Mouse (Mus musculus) midbrain, embryonic 14.5 days (tissue): Measurements from ENCODE around the gene Gas2l1. TPM values are rescaled to one million over a fixed set of nuclear protein-coding genes. Genes with fewer than 3 reads are reported as not detected.
"Not testable (repeated sequence)": the region's sequence is repeated elsewhere in the genome, so short reads cannot be mapped to it uniquely, and the experiment has no call there.

Experiments used
- ATAC-seq: fragments of 200-750 bp; cut with Nextera tagmentation; 2 replicates; pipeline ENCODE4 v1.8.0; 2017; ENCODE audit warnings: moderate number of reproducible peaks, moderate library complexity; ENCODE audit not compliant: low FRiP score, low TSS enrichment
- DNase-seq: peaks from one replicate; pipeline ENCODE4 v3.0.0-alpha.2; 2015
- H3K27ac ChIP-seq: fragments of 300-500 bp; sonication (generic); replicated peaks from 2 replicates; pipeline ENCODE4 v1.5.1; 2014; ENCODE audit warnings: mild to moderate bottlenecking, low read depth, low read length, moderate library complexity
- H3K27me3 ChIP-seq: fragments of 300-500 bp; sonication (generic); 2 replicates; pipeline ENCODE4 v1.6.1; 2014; ENCODE audit warnings: low read length, control low read depth, mixed read lengths; ENCODE audit not compliant: control insufficient read depth, insufficient read depth
- H3K36me3 ChIP-seq: fragments of 300-500 bp; sonication (generic); 2 replicates; pipeline ENCODE4 v1.6.1; 2014; ENCODE audit warnings: low read length, control low read depth; ENCODE audit not compliant: control insufficient read depth, insufficient read depth
- H3K4me1 ChIP-seq: fragments of 300-500 bp; sonication (generic); 2 replicates; pipeline ENCODE4 v1.6.1; 2014; ENCODE audit warnings: mild to moderate bottlenecking, antibody characterized with exemption, low read length, control low read depth; ENCODE audit not compliant: control insufficient read depth, insufficient read depth
- H3K4me2 ChIP-seq: fragments of 300-500 bp; sonication (generic); 2 replicates; pipeline ENCODE4 v1.6.1; 2014; ENCODE audit warnings: mild to moderate bottlenecking, low read length, moderate library complexity
- H3K4me3 ChIP-seq: fragments of 300-500 bp; sonication (generic); replicated peaks from 2 replicates; pipeline ENCODE4 v1.5.1; 2014; ENCODE audit warnings: low read depth, low read length
- H3K9ac ChIP-seq: fragments of 300-500 bp; sonication (generic); replicated peaks from 2 replicates; pipeline ENCODE4 v1.6.1; 2014; ENCODE audit warnings: mild to moderate bottlenecking, low read length, moderate library complexity
- H3K9me3 ChIP-seq: fragments of 300-500 bp; sonication (generic); 2 replicates; pipeline ENCODE4 v1.6.1; 2016; ENCODE audit warnings: low read length, control low read depth, mixed read lengths; ENCODE audit not compliant: control insufficient read depth
- WGBS: fragments of 180-500 bp; shearing (Covaris S2); extraction: QIAGEN DNeasy Blood & Tissue Kit; methylation state at CpG from one replicate; pipeline ENCODE4 v1.1.7; 2014; 5-methylcytosine and 5-hydroxymethylcytosine counted together
- polyA plus RNA-seq: library from polyadenylated mRNA; unstranded; fragments of >200 nt; fragmentation: Nextera tagmentation; extraction: Ambion mirVana; gene quantifications from 2 replicates; pipeline ENCODE4 v1.2.1, GENCODE M21; 2014

The Gas2l1 gene
- polyA plus RNA-seq, 1 experiment from 2014 or later, result 22.1 TPM

GRCm38 (mm10) chr11:5099576-5100183 lies 34.6 kb upstream of the Gas2l1 start:
- ATAC-seq, result peak; percentile 70
- peaks cover 34% of the 10 kb centered on the region for H3K4me1 ChIP-seq
- 0% methylated on average over 31 of the region's 31 CpGs for WGBS
- peak overlapping the region; percentile 94 for H3K9ac ChIP-seq
- peak; percentile 88 for DNase-seq
- peak overlapping the region; percentile 99 for H3K27ac ChIP-seq
- peak overlapping the region; percentile 90 for H3K4me2 ChIP-seq
- no peaks in the 10 kb centered on the region for H3K27me3 ChIP-seq
- peak overlapping the region; percentile 100 for H3K4me3 ChIP-seq
- no peaks in the 10 kb centered on the region for H3K9me3 ChIP-seq
- H3K36me3 ChIP-seq, result peaks cover 16% of the 10 kb centered on the region

- DNase-seq, result peak; percentile 98
These were observed 33.8 kb upstream of the Gas2l1 start, which contains the start of the genes Rhbdd3 and Ewsr1 for GRCm38 (mm10) chr11:5098736-5099542. Rhbdd3 (plus strand) TSS chr11:5098926. Ewsr1 (minus strand) TSS chr11:5099266.

GRCm38 (mm10) chr11:5098035-5098735 lies 33.1 kb upstream of the Gas2l1 start:
- Histone ChIP-seq H3K27ac (peak overlapping the region; percentile 99), H3K36me3 (0 out of 2 replicates have a peak, but pooled peaks cover 3% of the 10 kb centered on the region), H3K4me2 (peak overlapping the region; percentile 91), H3K9ac (peak overlapping the region; percentile 94), H3K27me3 (no peaks in the 10 kb centered on the region), H3K4me1 (peaks cover 39% of the 10 kb centered on the region), H3K9me3 (no peaks in the 10 kb centered on the region), H3K4me3 (peak overlapping the region; percentile 100)
- ATAC-seq (no peak), DNase-seq (peak; percentile 54)
- under 1% methylated on average over 44 of the region's 44 CpGs for WGBS

More at GRCm38 (mm10) chr11:5098736-5099542, 33.8 kb upstream of the Gas2l1 start, which contains the start of the genes Rhbdd3 and Ewsr1:
- peaks cover 39% of the 10 kb centered on the region for H3K4me1 ChIP-seq
- no peaks in the 10 kb centered on the region for H3K9me3 ChIP-seq
- ATAC-seq, result peak; percentile 92
- H3K4me3 ChIP-seq, result peak within 1 kb of the TSS; percentile 100
- peaks cover 9% of the 10 kb centered on the region for H3K36me3 ChIP-seq
- no peaks in the 10 kb centered on the region for H3K27me3 ChIP-seq
- WGBS, result under 1% methylated on average over 88 of the region's 92 CpGs
- peak within 1 kb of the TSS; percentile 94 for H3K9ac ChIP-seq
- H3K27ac ChIP-seq, result peak within 1 kb of the TSS; percentile 99
- H3K4me2 ChIP-seq, result peak within 1 kb of the TSS; percentile 91

GRCm38 (mm10) chr11:5096480-5097020 lies 31.4 kb upstream of the Gas2l1 start:
- ATAC-seq (no peak), DNase-seq (no peak)
- H3K9me3 ChIP-seq, result no peaks in the 10 kb centered on the region
- H3K4me3 ChIP-seq, result peak overlapping the region; percentile 100
- peaks cover 14% of the 10 kb centered on the region for H3K36me3 ChIP-seq
- H3K27ac ChIP-seq, result no peak overlapping the region
- H3K4me2 ChIP-seq, result peak overlapping the region; percentile 91
- 74% methylated on average over 8 of the region's 8 CpGs for WGBS
- no peak overlapping the region for H3K9ac ChIP-seq
- peaks cover 39% of the 10 kb centered on the region for H3K4me1 ChIP-seq
- H3K27me3 ChIP-seq, result no peaks in the 10 kb centered on the region

GRCm38 (mm10) chr11:5095877-5096276 lies 30.8 kb upstream of the Gas2l1 start:
- Histone ChIP-seq H3K27ac (no peak overlapping the region), H3K36me3 (peaks cover 20% of the 10 kb centered on the region), H3K4me3 (no peak overlapping the region), H3K4me2 (peak overlapping the region; percentile 28), H3K4me1 (peaks cover 33% of the 10 kb centered on the region), H3K27me3 (no peaks in the 10 kb centered on the region), H3K9ac (no peak overlapping the region), H3K9me3 (no peaks in the 10 kb centered on the region)
- ATAC-seq, result no peak
- 86% methylated on average over 5 of the region's 5 CpGs for WGBS
- no peak for DNase-seq

- Histone ChIP-seq H3K9me3 (no peaks in the 10 kb centered on the region), H3K36me3 (peaks cover 59% of the 10 kb centered on the region), H3K4me3 (no peak overlapping the region), H3K4me2 (no peak overlapping the region), H3K9ac (no peak overlapping the region), H3K4me1 (peaks cover 16% of the 10 kb centered on the region), H3K27me3 (no peaks in the 10 kb centered on the region), H3K27ac (no peak overlapping the region)
- WGBS, result 31% methylated on average over 2 of the region's 2 CpGs
- DNase-seq (peak; percentile 48), ATAC-seq (no peak)
These were observed 26.6 kb upstream of the Gas2l1 start for GRCm38 (mm10) chr11:5091706-5092105.

- no peak overlapping the region for H3K4me2 ChIP-seq
- peaks cover 85% of the 10 kb centered on the region for H3K36me3 ChIP-seq
- peaks cover 2% of the 10 kb centered on the region; the same call in 1 of the 2 replicates for H3K4me1 ChIP-seq
- no peak overlapping the region for H3K4me3 ChIP-seq
- H3K9ac ChIP-seq, result no peak overlapping the region
- DNase-seq (no peak), ATAC-seq (no peak)
- no peaks in the 10 kb centered on the region for H3K27me3 ChIP-seq
- 94% methylated on average over 1 of the region's 1 CpGs for WGBS
- no peaks in the 10 kb centered on the region for H3K9me3 ChIP-seq
- H3K27ac ChIP-seq, result no peak overlapping the region
These were observed 24.0 kb upstream of the Gas2l1 start for GRCm38 (mm10) chr11:5089147-5089546.

GRCm38 (mm10) chr11:5076843-5077242 lies 11.7 kb upstream of the Gas2l1 start:
- H3K9ac ChIP-seq, DNase-seq, H3K27ac ChIP-seq, H3K9me3 ChIP-seq, H3K4me2 ChIP-seq, H3K27me3 ChIP-seq, ATAC-seq, H3K4me1 ChIP-seq, H3K4me3 ChIP-seq: not testable (repeated sequence)
- 90% methylated on average over 3 of the region's 5 CpGs for WGBS
- H3K36me3 ChIP-seq, result peaks cover 73% of the 10 kb centered on the region
